Mouse (Mus musculus): ENCODE data around the gene Prickle3. TPM values are rescaled to one million over a fixed set of nuclear protein-coding genes. Genes with fewer than 3 reads are reported as not detected.

Prickle3 gene
- polyA plus RNA-seq, 1 experiment from 2014 or later, result 7.4 TPM

GRCm38 (mm10) chrX:7648671-7649304 lies 8.3 kb upstream of the Prickle3 start:
- ATAC-seq (ENCODE audit: insufficient number of reproducible peaks, insufficient read depth, low FRiP score, low TSS enrichment, low read depth), result peak; percentile 98
- H3K36me3 ChIP-seq, result no peaks in the 10 kb centered on the region
- WGBS, result 12% methylated on average over 25 of the region's 25 CpGs
- peak overlapping the region; percentile 67; the same call in 1 of the 2 replicates for H3K27ac ChIP-seq
- H3K9ac ChIP-seq (replicated peaks), result peak overlapping the region; percentile 71
- H3K27me3 ChIP-seq, result no peaks in the 10 kb centered on the region
- H3K4me2 ChIP-seq, result peak overlapping the region; percentile 54
- no peaks in the 10 kb centered on the region for H3K9me3 ChIP-seq
- H3K4me1 ChIP-seq (replicated peaks), result no peaks in the 10 kb centered on the region
- peak overlapping the region; percentile 46 for H3K4me3 ChIP-seq (replicated peaks)

- H3K4me3 ChIP-seq (replicated peaks), result peak overlapping the region; percentile 47
- peak overlapping the region; percentile 23 for H3K9ac ChIP-seq (replicated peaks)
- peak; percentile 60 for ATAC-seq (ENCODE audit: insufficient number of reproducible peaks, insufficient read depth, low FRiP score, low TSS enrichment, low read depth)
- WGBS, result 16% methylated on average over 14 of the region's 15 CpGs
- H3K36me3 ChIP-seq, result no peaks in the 10 kb centered on the region
- H3K27me3 ChIP-seq, result no peaks in the 10 kb centered on the region
- H3K9me3 ChIP-seq, result no peaks in the 10 kb centered on the region
- peak overlapping the region; percentile 59 for H3K4me2 ChIP-seq
- H3K27ac ChIP-seq, result peak overlapping the region; percentile 62
- peaks cover 12% of the 10 kb centered on the region for H3K4me1 ChIP-seq (replicated peaks)
Measured at GRCm38 (mm10) chrX:7658031-7658784, 1.1 kb downstream of the Prickle3 start.

GRCm38 (mm10) chrX:7658785-7659589 lies 1.9 kb downstream of the Prickle3 start:
- peak overlapping the region; percentile 59 for H3K4me2 ChIP-seq
- no peaks in the 10 kb centered on the region for H3K9me3 ChIP-seq
- 52% methylated on average over 11 of the region's 11 CpGs for WGBS
- 0 out of 2 replicates have a peak, but pooled peaks cover 7% of the 10 kb centered on the region for H3K36me3 ChIP-seq
- H3K4me3 ChIP-seq (replicated peaks), result peak overlapping the region; percentile 47
- H3K27me3 ChIP-seq, result no peaks in the 10 kb centered on the region
- H3K9ac ChIP-seq (replicated peaks), result no peak overlapping the region
- peak; percentile 40; the same call in 1 of the 2 replicates for ATAC-seq (ENCODE audit: insufficient number of reproducible peaks, insufficient read depth, low FRiP score, low TSS enrichment, low read depth)
- H3K27ac ChIP-seq, result no peak overlapping the region
- peaks cover 12% of the 10 kb centered on the region for H3K4me1 ChIP-seq (replicated peaks)

GRCm38 (mm10) chrX:7661086-7661485 lies 4.0 kb downstream of the Prickle3 start:
- Histone ChIP-seq H3K9ac (replicated peaks) (no peak overlapping the region), H3K4me1 (replicated peaks) (peaks cover 12% of the 10 kb centered on the region), H3K27me3 (no peaks in the 10 kb centered on the region), H3K4me3 (replicated peaks) (no peak overlapping the region), H3K36me3 (0 out of 2 replicates have a peak, but pooled peaks cover 15% of the 10 kb centered on the region), H3K9me3 (no peaks in the 10 kb centered on the region), H3K4me2 (no peak overlapping the region), H3K27ac (no peak overlapping the region)
- 72% methylated on average over 4 of the region's 4 CpGs for WGBS
- no peak for ATAC-seq (ENCODE audit: insufficient number of reproducible peaks, insufficient read depth, low FRiP score, low TSS enrichment, low read depth)

GRCm38 (mm10) chrX:7662936-7663335 lies 5.9 kb downstream of the Prickle3 start:
- H3K4me2 ChIP-seq, result no peak overlapping the region
- H3K4me1 ChIP-seq (replicated peaks), result peaks cover 10% of the 10 kb centered on the region
- H3K27me3 ChIP-seq, result no peaks in the 10 kb centered on the region
- 82% methylated on average over 3 of the region's 3 CpGs for WGBS
- no peak overlapping the region for H3K9ac ChIP-seq (replicated peaks)
- ATAC-seq (ENCODE audit: insufficient number of reproducible peaks, insufficient read depth, low FRiP score, low TSS enrichment, low read depth), result no peak
- H3K27ac ChIP-seq, result no peak overlapping the region
- H3K4me3 ChIP-seq (replicated peaks), result no peak overlapping the region
- H3K9me3 ChIP-seq, result no peaks in the 10 kb centered on the region
- peaks cover 25% of the 10 kb centered on the region; the same call in 1 of the 2 replicates for H3K36me3 ChIP-seq

- 93% methylated on average over 11 of the region's 11 CpGs for WGBS
- ATAC-seq (ENCODE audit: insufficient number of reproducible peaks, insufficient read depth, low FRiP score, low TSS enrichment, low read depth), result no peak
- Histone ChIP-seq H3K9ac (replicated peaks) (no peak overlapping the region), H3K4me3 (replicated peaks) (no peak overlapping the region), H3K27me3 (no peaks in the 10 kb centered on the region), H3K27ac (no peak overlapping the region), H3K4me2 (no peak overlapping the region), H3K9me3 (no peaks in the 10 kb centered on the region), H3K36me3 (peaks cover 30% of the 10 kb centered on the region; the same call in 1 of the 2 replicates), H3K4me1 (replicated peaks) (no peaks in the 10 kb centered on the region)
Measured at GRCm38 (mm10) chrX:7664791-7665190, 7.7 kb downstream of the Prickle3 start.

- no peak overlapping the region for H3K27ac ChIP-seq
- no peak overlapping the region for H3K9ac ChIP-seq (replicated peaks)
- no peaks in the 10 kb centered on the region for H3K27me3 ChIP-seq
- H3K9me3 ChIP-seq, result no peaks in the 10 kb centered on the region
- no peak overlapping the region for H3K4me2 ChIP-seq
- 76% methylated on average over 21 of the region's 21 CpGs for WGBS
- H3K36me3 ChIP-seq, result peaks cover 30% of the 10 kb centered on the region; the same call in 1 of the 2 replicates
- H3K4me1 ChIP-seq (replicated peaks), result no peaks in the 10 kb centered on the region
- no peak overlapping the region for H3K4me3 ChIP-seq (replicated peaks)
- no peak for ATAC-seq (ENCODE audit: insufficient number of reproducible peaks, insufficient read depth, low FRiP score, low TSS enrichment, low read depth)
Measured at GRCm38 (mm10) chrX:7665739-7666502, 8.9 kb downstream of the Prickle3 start.

- H3K27me3 ChIP-seq, result no peaks in the 10 kb centered on the region
- peak; percentile 12 for ATAC-seq (ENCODE audit: insufficient number of reproducible peaks, insufficient read depth, low FRiP score, low TSS enrichment, low read depth)
- H3K4me2 ChIP-seq, result peak overlapping the region; percentile 57
- 21% methylated on average over 18 of the region's 19 CpGs for WGBS
- peak overlapping the region; percentile 48 for H3K4me3 ChIP-seq (replicated peaks)
- H3K4me1 ChIP-seq (replicated peaks), result 0 out of 2 replicates have a peak, but pooled peaks cover 14% of the 10 kb centered on the region
- peak overlapping the region; percentile 72; the same call in 1 of the 2 replicates for H3K27ac ChIP-seq
- peaks cover 15% of the 10 kb centered on the region; the same call in 1 of the 2 replicates for H3K36me3 ChIP-seq
- H3K9me3 ChIP-seq, result 0 out of 2 replicates have a peak, but pooled peaks cover 4% of the 10 kb centered on the region
- H3K9ac ChIP-seq (replicated peaks), result peak overlapping the region; percentile 48
Measured at GRCm38 (mm10) chrX:7670390-7670881, 13.4 kb downstream of the Prickle3 start.

GRCm38 (mm10) chrX:7670921-7671623 lies 14.0 kb downstream of the Prickle3 start, which contains the start of gene Plp2:
Gene Plp2 (minus strand): TSS chrX:7671390.
- peaks cover 15% of the 10 kb centered on the region; the same call in 1 of the 2 replicates for H3K36me3 ChIP-seq
- ATAC-seq (ENCODE audit: insufficient number of reproducible peaks, insufficient read depth, low FRiP score, low TSS enrichment, low read depth), result peak; percentile 34; the same call in 1 of the 2 replicates
- H3K27me3 ChIP-seq, result no peaks in the 10 kb centered on the region
- 0 out of 2 replicates have a peak, but pooled peaks cover 4% of the 10 kb centered on the region for H3K9me3 ChIP-seq
- peak within 1 kb of the TSS; percentile 57 for H3K4me2 ChIP-seq
- peak within 1 kb of the TSS; percentile 48 for H3K9ac ChIP-seq (replicated peaks)
- 22% methylated on average over 29 of the region's 36 CpGs for WGBS
- H3K27ac ChIP-seq, result peak within 1 kb of the TSS; percentile 72
- 0 out of 2 replicates have a peak, but pooled peaks cover 14% of the 10 kb centered on the region for H3K4me1 ChIP-seq (replicated peaks)
- H3K4me3 ChIP-seq (replicated peaks), result peak within 1 kb of the TSS; percentile 48

Data from limb, embryonic 12.5 days (tissue).